Mouse (Mus musculus) embryonic fibroblast, embryonic 13.5 days (primary cell): Measurements from ENCODE around the gene Ms4a6c.

ENCODE experiments used
- CTCF ChIP-seq: IDR thresholded peaks from 2 replicates; pipeline ENCODE4 v1.5.1; 2011; ENCODE audit warnings: mild to moderate bottlenecking, control low read depth, low read length, moderate library complexity, borderline replicate concordance; ENCODE audit not compliant: insufficient read depth
- POLR2A ChIP-seq: IDR thresholded peaks from 2 replicates; pipeline ENCODE4 v1.6.1; 2011; ENCODE audit warnings: low read depth, mild to moderate bottlenecking, control low read depth, low read length, moderate library complexity

- TF ChIP-seq CTCF (no peak), POLR2A (no peak)
These were observed 25.4 kb downstream of the Ms4a6c start for GRCm38 (mm10) chr19:11494519-11494918.
